Comparison of ENCODE assay signal across 10 mouse cellular contexts in genomic region chr5:86352966-86353365, GRCm38 (mm10). TPM values are rescaled to one million over a fixed set of nuclear protein-coding genes. Genes with fewer than 3 reads are reported as not detected.
DNase-seq lines count a peak whose midpoint lies in the region; ATAC-seq lines count a peak whose summit lies in the region.
"Had no signal": no experiment of that assay in that cellular context is flagged by ENCODE, and none has a peak within 500 bp of the region (broad histone marks: within the 10 kb centered on the region; RNA-seq: fewer than 3 reads in every experiment).

No protein-coding gene starts in this region.

- 23% methylated on average over 7 of the region's 7 CpGs for WGBS in neural tube, embryonic 11.5 days
- 24% methylated on average over 7 of the region's 7 CpGs for WGBS in neural tube, embryonic 15.5 days
- WGBS in intestine, embryonic 16.5 days = 21% methylated on average over 7 of the region's 7 CpGs

- no peak for ATAC-seq in neural tube, embryonic 11.5 days (ENCODE audit: insufficient read depth, low FRiP score, low TSS enrichment)
- no peak for ATAC-seq in neural tube, embryonic 15.5 days (ENCODE audit: low FRiP score)
- no peak for ATAC-seq in intestine, embryonic 16.5 days

- peak; percentile 33 for DNase-seq in gastrocnemius, adult 18-20 months (ENCODE audit: low spot score)
- no peak for DNase-seq in gastrocnemius, adult 8-10 months (ENCODE audit: low spot score in 2 of 2)
- DNase-seq in neural tube, embryonic 11.5 days (ENCODE audit: low spot score) = peak; percentile 14
- peak; percentile 71 to 77 for DNase-seq in cerebellum, postnatal 14 days
- peak; percentile 63 for DNase-seq in kidney, adult 9 months
- DNase-seq in retina, adult 2 months (ENCODE audit: low read depth, low spot score) = peak; percentile 25

- H3K4me1 ChIP-seq in neural tube, embryonic 11.5 days (ENCODE audit: control insufficient read depth, insufficient read depth, low read length) = no peaks in the 10 kb centered on the region
- no peaks in the 10 kb centered on the region for H3K4me1 ChIP-seq in neural tube, embryonic 15.5 days
- H3K4me1 ChIP-seq in intestine, embryonic 16.5 days (ENCODE audit: control insufficient read depth, insufficient read depth, low read length) = no peaks in the 10 kb centered on the region
- H3K4me1 ChIP-seq: neural tube, embryonic 12.5 days had no signal

- no peaks in the 10 kb centered on the region for H3K36me3 ChIP-seq in neural tube, embryonic 11.5 days (ENCODE audit: control insufficient read depth, insufficient read depth, low read length)
- H3K36me3 ChIP-seq in neural tube, embryonic 15.5 days = no peaks in the 10 kb centered on the region
- H3K36me3 ChIP-seq in intestine, embryonic 16.5 days (ENCODE audit: control insufficient read depth, insufficient read depth, low read length) = no peaks in the 10 kb centered on the region
- H3K36me3 ChIP-seq: neural tube, embryonic 12.5 days had no signal

- no peaks in the 10 kb centered on the region for H3K27me3 ChIP-seq in neural tube, embryonic 11.5 days (ENCODE audit: control insufficient read depth, insufficient read depth, low read length)
- no peaks in the 10 kb centered on the region for H3K27me3 ChIP-seq in neural tube, embryonic 15.5 days (replicated peaks)
- no peaks in the 10 kb centered on the region for H3K27me3 ChIP-seq in intestine, embryonic 16.5 days (replicated peaks; ENCODE audit: control insufficient read depth, insufficient read depth, low read length)
- H3K27me3 ChIP-seq: neural tube, embryonic 12.5 days had no signal

- no peaks in the 10 kb centered on the region for H3K9me3 ChIP-seq in neural tube, embryonic 11.5 days (ENCODE audit: control insufficient read depth, low read length)
- no peaks in the 10 kb centered on the region for H3K9me3 ChIP-seq in neural tube, embryonic 15.5 days (replicated peaks)
- no peaks in the 10 kb centered on the region for H3K9me3 ChIP-seq in intestine, embryonic 16.5 days (ENCODE audit: control insufficient read depth, low read length)
- H3K9me3 ChIP-seq: neural tube, embryonic 12.5 days had no signal

- no peak overlapping the region for H3K27ac ChIP-seq in neural tube, embryonic 11.5 days (ENCODE audit: low read depth, low read length)
- H3K27ac ChIP-seq in neural tube, embryonic 15.5 days (replicated peaks) = no peak overlapping the region
- no peak overlapping the region for H3K27ac ChIP-seq in intestine, embryonic 16.5 days (ENCODE audit: low read length)
- H3K27ac ChIP-seq: neural tube, embryonic 12.5 days had no signal

- H3K4me2 ChIP-seq in neural tube, embryonic 11.5 days (ENCODE audit: low read depth) = no peak overlapping the region
- no peak overlapping the region for H3K4me2 ChIP-seq in neural tube, embryonic 15.5 days
- H3K4me2 ChIP-seq in intestine, embryonic 16.5 days (ENCODE audit: low read depth, low read length) = no peak overlapping the region
- H3K4me2 ChIP-seq: neural tube, embryonic 12.5 days had no signal

- no peak overlapping the region for H3K9ac ChIP-seq in neural tube, embryonic 11.5 days (ENCODE audit: low read length)
- H3K9ac ChIP-seq in neural tube, embryonic 15.5 days (replicated peaks) = no peak overlapping the region
- H3K9ac ChIP-seq in intestine, embryonic 16.5 days (ENCODE audit: low read depth, low read length) = no peak overlapping the region
- H3K9ac ChIP-seq: neural tube, embryonic 12.5 days had no signal

- no peak overlapping the region for H3K4me3 ChIP-seq in neural tube, embryonic 11.5 days (ENCODE audit: low read depth, low read length)
- no peak overlapping the region for H3K4me3 ChIP-seq in neural tube, embryonic 15.5 days (replicated peaks)
- H3K4me3 ChIP-seq in intestine, embryonic 16.5 days (ENCODE audit: low read length) = no peak overlapping the region
- H3K4me3 ChIP-seq: neural tube, embryonic 12.5 days had no signal

RNA-seq across cellular contexts. Expression of gene Tmprss11d, which starts 20.3 kb away (rescaled TPM):
- not detected for total RNA-seq in gastrocnemius, adult 18-20 months (2021)
- total RNA-seq in gastrocnemius, adult 8-10 months (2022) = not detected
- not detected in 2 replicates for polyA plus RNA-seq in neural tube, embryonic 11.5 days (2014; fragmentation: Nextera tagmentation; extraction: Ambion mirVana)
- 0.10 and 0.13 TPM in 2 replicates for polyA plus RNA-seq in neural tube, embryonic 15.5 days (2015; fragmentation: Nextera tagmentation; extraction: Ambion mirVana)
- polyA plus RNA-seq in intestine, embryonic 16.5 days (2015; fragmentation: Nextera tagmentation; extraction: Ambion mirVana) = not detected in 2 replicates
- total RNA-seq: heart, postnatal 36 days had no signal

Comparison
In these comparisons a context has a peak if more than half of its experiments do, and no peak if none do; other contexts are left out.
1. DNase-seq: peak in gastrocnemius, adult 18-20 months (single experiment), neural tube, embryonic 11.5 days (single experiment), cerebellum, postnatal 14 days (2 of 2), kidney, adult 9 months (single experiment) and retina, adult 2 months (single experiment); none in gastrocnemius, adult 8-10 months (0 of 2).